Mouse (Mus musculus) forebrain, embryonic 11.5 days (tissue): ENCODE data around the gene Sh3bp5l. TPM values are rescaled to one million over a fixed set of nuclear protein-coding genes. Genes with fewer than 3 reads are reported as not detected.

ENCODE experiments used
- ATAC-seq: fragments of 200-750 bp; cut with Nextera tagmentation; replicated peaks from 2 replicates; pipeline ENCODE4 v1.8.0; 2017; ENCODE audit warnings: moderate TSS enrichment; ENCODE audit not compliant: low FRiP score
- DNase-seq: peaks from one replicate; pipeline ENCODE4 v3.0.0-alpha.2; 2017; ENCODE audit warnings: low spot score
- H3K27ac ChIP-seq: fragments of 300-500 bp; sonication (generic); 2 replicates; pipeline ENCODE4 v1.5.1; 2014; ENCODE audit warnings: low read depth, low read length
- H3K27me3 ChIP-seq: fragments of 300-500 bp; sonication (generic); 2 replicates; pipeline ENCODE4 v1.6.1; 2014; ENCODE audit warnings: mild to moderate bottlenecking, low read length, mixed read lengths; ENCODE audit not compliant: control insufficient read depth, insufficient read depth
- H3K36me3 ChIP-seq: fragments of 300-500 bp; sonication (generic); 2 replicates; pipeline ENCODE4 v1.6.1; 2014; ENCODE audit warnings: mild to moderate bottlenecking, low read length, moderate library complexity, mixed read lengths; ENCODE audit not compliant: control insufficient read depth, insufficient read depth
- H3K4me1 ChIP-seq: fragments of 300-500 bp; sonication (generic); replicated peaks from 2 replicates; pipeline ENCODE4 v1.6.1; 2014; ENCODE audit warnings: low read length, mixed read lengths; ENCODE audit not compliant: control insufficient read depth, insufficient read depth
- H3K4me2 ChIP-seq: fragments of 300-500 bp; sonication (generic); 2 replicates; pipeline ENCODE4 v1.6.1; 2014; ENCODE audit warnings: low read depth, mild to moderate bottlenecking, low read length, moderate library complexity, mixed read lengths; ENCODE audit not compliant: severe bottlenecking
- H3K4me3 ChIP-seq: fragments of 300-500 bp; sonication (generic); 2 replicates; pipeline ENCODE4 v1.5.1; 2014; ENCODE audit warnings: low read depth, low read length
- H3K9ac ChIP-seq: fragments of 300-500 bp; sonication (generic); 2 replicates; pipeline ENCODE4 v1.6.1; 2014; ENCODE audit warnings: low read length
- H3K9me3 ChIP-seq: fragments of 300-500 bp; sonication (generic); 2 replicates; pipeline ENCODE4 v1.6.1; 2016; ENCODE audit warnings: low read length, mixed read lengths; ENCODE audit not compliant: control insufficient read depth
- WGBS: fragments of 180-500 bp; shearing (Covaris S2); extraction: QIAGEN DNeasy Blood & Tissue Kit; methylation state at CpG from one replicate; pipeline ENCODE4 v1.1.7; 2014; 5-methylcytosine and 5-hydroxymethylcytosine counted together
- polyA plus RNA-seq: library from polyadenylated mRNA; unstranded; fragments of >200 nt; fragmentation: Nextera tagmentation; extraction: Ambion mirVana; gene quantifications from 2 replicates; pipeline ENCODE4 v1.2.1, GENCODE M21; 2014

The Sh3bp5l gene
- 36.7 and 41.0 TPM in 2 replicates for polyA plus RNA-seq

DNA sequence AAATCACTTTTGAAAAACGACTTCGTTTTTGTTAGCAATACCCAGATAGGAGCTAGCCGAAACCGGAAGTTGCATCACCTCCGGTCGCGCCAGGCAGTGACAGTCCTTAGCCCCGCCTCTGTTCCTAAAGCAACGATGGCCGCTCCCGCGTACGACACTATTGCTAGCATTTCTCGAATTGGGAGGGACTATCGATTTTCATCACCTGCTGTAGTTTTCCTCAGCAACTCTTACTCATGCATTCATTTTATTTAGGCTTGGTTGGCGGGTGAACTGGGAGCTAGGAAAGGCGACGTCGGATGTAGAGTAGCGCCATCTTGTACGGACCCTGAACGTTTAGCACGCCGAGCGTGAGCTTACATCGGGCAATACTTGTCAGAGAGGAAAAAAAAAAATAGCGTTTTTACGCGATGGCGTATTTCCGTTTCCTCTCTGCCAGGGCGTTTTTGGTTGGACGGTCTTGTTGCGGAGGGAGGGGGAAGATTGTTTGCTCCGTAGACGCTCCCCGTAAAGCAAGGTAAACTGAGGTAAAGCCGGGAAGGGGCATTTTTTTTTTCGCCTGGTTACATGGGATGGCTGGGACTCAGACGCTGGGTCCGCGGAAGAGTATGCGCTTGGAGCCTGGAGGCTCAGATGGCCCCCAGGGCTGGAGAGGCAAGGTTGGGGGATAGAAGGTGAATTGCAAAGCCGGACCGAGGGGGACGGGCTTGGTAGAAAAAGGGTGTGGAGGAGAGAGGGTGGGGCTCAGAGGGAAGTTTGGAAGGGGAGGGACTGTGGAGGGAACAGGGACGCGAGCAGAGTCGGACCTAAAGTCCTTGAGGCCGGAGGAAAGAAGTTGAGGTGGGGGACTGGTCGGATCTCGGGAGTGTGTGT, at the start of gene Sh3bp5l, which contains the start of gene Zfp672:
TSS of gene Sh3bp5l (plus strand) at position 449 of the 873 bp plus-strand sequence.
TSS of gene Zfp672 (minus strand) at position 64 of the 873 bp plus-strand sequence.
- Histone ChIP-seq H3K9ac (peak within 1 kb of the TSS; percentile 89), H3K4me2 (peak within 1 kb of the TSS; percentile 92), H3K27ac (peak within 1 kb of the TSS; percentile 37), H3K4me3 (peak within 1 kb of the TSS; percentile 87), H3K36me3 (no peaks in the 10 kb centered on the region; the same call in 1 of the 2 replicates), H3K4me1 (peaks cover 11% of the 10 kb centered on the region; the same call in 1 of the 2 replicates), H3K9me3 (no peaks in the 10 kb centered on the region), H3K27me3 (no peaks in the 10 kb centered on the region)
- WGBS, result 0% methylated on average over 52 of the region's 52 CpGs
- DNase-seq (peak; percentile 89), ATAC-seq (peak; percentile 92)

GRCm38 (mm10) chr11:58281970-58282496, 48.5 kb upstream of the Sh3bp5l start:
- H3K36me3 ChIP-seq, result no peaks in the 10 kb centered on the region
- DNase-seq, result no peak
- ATAC-seq, result no peak
- H3K9me3 ChIP-seq, result no peaks in the 10 kb centered on the region
- H3K4me3 ChIP-seq, result no peak overlapping the region
- WGBS, result 88% methylated on average over 13 of the region's 13 CpGs
- H3K27ac ChIP-seq, result no peak overlapping the region
- H3K4me2 ChIP-seq, result no peak overlapping the region
- H3K27me3 ChIP-seq, result no peaks in the 10 kb centered on the region
- no peak overlapping the region for H3K9ac ChIP-seq
- H3K4me1 ChIP-seq, result no peaks in the 10 kb centered on the region

DNA sequence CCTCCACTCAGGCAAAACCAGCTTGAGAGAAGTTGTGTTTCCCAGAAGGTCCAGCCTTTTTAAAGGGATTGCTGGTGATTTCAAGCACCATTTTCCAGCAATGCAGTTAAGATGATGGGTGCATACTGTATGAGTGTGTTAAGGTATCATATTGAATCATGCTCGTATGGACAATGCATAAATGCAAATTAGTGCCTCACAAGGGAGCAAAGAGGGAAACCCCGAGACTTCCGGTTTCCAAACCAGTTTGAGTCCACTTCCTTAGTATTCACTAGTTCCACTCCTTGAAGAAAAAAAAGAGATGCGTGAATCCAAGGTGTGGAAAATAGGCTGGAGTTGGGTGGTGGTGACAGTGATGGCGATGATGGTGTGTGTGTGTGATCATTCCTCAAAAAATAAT, 48.0 kb upstream of the Sh3bp5l start:
- 81% methylated on average over 5 of the region's 5 CpGs for WGBS
- Histone ChIP-seq H3K36me3 (no peaks in the 10 kb centered on the region), H3K9me3 (no peaks in the 10 kb centered on the region), H3K4me2 (no peak overlapping the region), H3K9ac (no peak overlapping the region), H3K27ac (no peak overlapping the region), H3K27me3 (no peaks in the 10 kb centered on the region), H3K4me1 (no peaks in the 10 kb centered on the region), H3K4me3 (no peak overlapping the region)
- DNase-seq, result no peak
- ATAC-seq, result no peak

DNA sequence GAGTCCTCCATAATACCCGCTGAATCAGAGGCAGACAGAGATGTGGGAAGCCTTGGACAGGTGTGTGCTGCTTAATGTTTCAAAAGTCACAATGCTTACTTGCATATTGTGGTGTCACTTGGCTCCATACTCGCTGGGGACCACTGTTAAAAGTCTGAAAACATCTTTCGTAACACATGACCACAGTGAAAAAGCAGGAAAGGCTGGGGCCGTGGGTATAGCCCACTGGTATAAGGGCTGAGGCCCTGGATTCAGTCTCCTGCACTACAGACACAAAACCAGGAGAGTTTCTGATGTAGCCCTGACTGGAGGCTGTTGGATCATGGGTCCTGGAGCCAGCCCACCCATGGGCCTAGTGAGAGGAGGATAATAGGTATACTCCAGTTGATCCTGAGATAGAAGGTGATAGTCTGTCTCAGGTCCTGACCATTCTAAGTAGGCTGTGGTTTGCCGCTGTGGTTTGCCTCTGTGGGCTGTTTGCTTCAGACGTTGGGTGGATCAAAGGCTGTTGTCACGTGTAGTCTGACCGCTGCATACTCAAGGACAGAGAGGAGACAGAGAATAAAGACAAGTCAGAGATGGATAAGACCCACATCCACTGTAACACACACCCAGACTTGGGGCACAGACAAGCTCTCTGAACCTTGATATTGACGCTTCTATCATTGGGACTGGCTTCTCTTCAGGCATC, 40.4 kb upstream of the Sh3bp5l start:
- no peaks in the 10 kb centered on the region for H3K9me3 ChIP-seq
- WGBS, result 81% methylated on average over 9 of the region's 9 CpGs
- ATAC-seq (no peak), DNase-seq (no peak)
- H3K36me3 ChIP-seq, result no peaks in the 10 kb centered on the region
- H3K4me1 ChIP-seq, result no peaks in the 10 kb centered on the region
- no peak overlapping the region for H3K9ac ChIP-seq
- no peaks in the 10 kb centered on the region for H3K27me3 ChIP-seq
- H3K4me3 ChIP-seq, result no peak overlapping the region
- no peak overlapping the region for H3K27ac ChIP-seq
- no peak overlapping the region for H3K4me2 ChIP-seq

DNA sequence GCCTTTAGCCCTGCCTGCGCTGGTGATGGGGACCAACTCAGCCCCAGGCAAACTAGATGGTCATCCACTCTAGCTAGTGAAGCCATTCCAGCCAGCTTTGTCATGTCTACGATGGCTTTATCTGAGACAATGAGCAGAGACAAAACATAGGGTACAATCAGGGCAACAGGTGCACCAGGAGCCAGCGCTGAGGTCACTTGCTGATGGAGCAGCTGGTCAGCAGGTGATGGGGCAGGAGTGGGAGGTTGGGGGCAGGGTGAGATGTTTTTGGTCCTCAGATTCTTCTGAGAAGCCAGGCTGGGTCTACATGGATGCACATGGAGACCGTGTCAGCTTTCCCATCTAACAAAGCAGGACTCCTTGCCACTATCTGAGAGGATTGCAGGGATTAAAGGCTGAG, 39.7 kb upstream of the Sh3bp5l start:
- H3K4me1 ChIP-seq, result no peaks in the 10 kb centered on the region
- no peak for DNase-seq
- WGBS, result 76% methylated on average over 4 of the region's 4 CpGs

DNA sequence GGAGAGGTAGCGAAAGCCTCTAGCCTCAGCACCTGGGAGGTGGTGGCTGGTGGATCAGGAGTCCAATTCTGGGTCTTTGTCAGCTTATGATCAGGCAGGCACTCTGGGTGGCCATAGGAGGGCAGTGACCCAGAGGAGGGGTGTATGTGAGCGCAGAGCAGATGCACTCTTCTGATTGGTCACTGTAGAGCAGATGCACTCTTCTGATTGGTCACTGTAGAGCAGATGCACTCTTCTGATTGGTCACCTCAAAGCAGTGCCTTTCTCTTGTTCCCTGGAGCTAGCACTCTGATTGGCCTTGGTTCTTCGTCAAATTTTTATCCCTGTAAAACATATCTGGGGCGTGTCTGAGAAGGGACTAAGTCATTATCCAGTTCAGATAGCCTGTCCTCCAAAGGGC, 37.7 kb upstream of the Sh3bp5l start:
- no peak overlapping the region for H3K4me3 ChIP-seq
- ATAC-seq, result no peak
- H3K27me3 ChIP-seq, result no peaks in the 10 kb centered on the region
- no peak overlapping the region for H3K4me2 ChIP-seq
- WGBS, result 63% methylated on average over 4 of the region's 4 CpGs
- no peaks in the 10 kb centered on the region for H3K36me3 ChIP-seq
- H3K9ac ChIP-seq, result no peak overlapping the region
- no peaks in the 10 kb centered on the region for H3K9me3 ChIP-seq
- DNase-seq, result no peak
- H3K4me1 ChIP-seq, result no peaks in the 10 kb centered on the region
- H3K27ac ChIP-seq, result no peak overlapping the region

More for the DNA sequence above, 39.7 kb upstream of the Sh3bp5l start:
- no peaks in the 10 kb centered on the region for H3K36me3 ChIP-seq
- no peak overlapping the region for H3K9ac ChIP-seq
- H3K9me3 ChIP-seq, result no peaks in the 10 kb centered on the region
- no peak for ATAC-seq
- H3K27ac ChIP-seq, result no peak overlapping the region
- H3K4me2 ChIP-seq, result no peak overlapping the region
- no peak overlapping the region for H3K4me3 ChIP-seq
- H3K27me3 ChIP-seq, result no peaks in the 10 kb centered on the region

- Histone ChIP-seq H3K9ac (no peak overlapping the region), H3K27me3 (no peaks in the 10 kb centered on the region), H3K4me2 (no peak overlapping the region), H3K4me3 (no peak overlapping the region), H3K27ac (no peak overlapping the region), H3K36me3 (no peaks in the 10 kb centered on the region), H3K4me1 (no peaks in the 10 kb centered on the region; the same call in 1 of the 2 replicates), H3K9me3 (no peaks in the 10 kb centered on the region)
- WGBS, result 37% methylated on average over 6 of the region's 6 CpGs
- DNase-seq (no peak), ATAC-seq (no peak)
These were observed 33.1 kb upstream of the Sh3bp5l start for GRCm38 (mm10) chr11:58297396-58297795.

- Histone ChIP-seq H3K9ac (peak overlapping the region; percentile 39; the same call in 1 of the 2 replicates), H3K4me3 (peak overlapping the region; percentile 50), H3K27me3 (no peaks in the 10 kb centered on the region), H3K4me2 (peak overlapping the region; percentile 40; the same call in 1 of the 2 replicates), H3K36me3 (no peaks in the 10 kb centered on the region), H3K4me1 (no peaks in the 10 kb centered on the region; the same call in 1 of the 2 replicates), H3K27ac (no peak overlapping the region), H3K9me3 (no peaks in the 10 kb centered on the region)
- ATAC-seq (no peak; the same call in 1 of the 2 replicates), DNase-seq (peak; percentile 87)
- 11% methylated on average over 13 of the region's 13 CpGs for WGBS
These were observed 29.5 kb upstream of the Sh3bp5l start for GRCm38 (mm10) chr11:58301057-58301456.
